Mouse (Mus musculus): ENCODE measurements at regions not wholly inside any gene's neighbourhood (a gene's known extent, or its start where the extent isn't known, plus 50 kb on each side); places are given as distances from the start of the nearest gene placed in this dataset.

- in situ Hi-C loops (cut with MboI, MseI), result no loop called here
Measured at GRCm38 (mm10) chr7:116847846-116848730, 343.9 kb downstream of the Nucb2 start.

GRCm38 (mm10) chr7:116853351-116853750 is 349.2 kb downstream of the Nucb2 start:
- in situ Hi-C loops (cut with MboI, MseI), result loop anchor here in 1 of 2 experiments (10.0 kb wide), 1 partner anchor 1171 kb away; no protein-coding TSS in a partner anchor

GRCm38 (mm10) chr7:116857141-116857540 is 353.0 kb downstream of the Nucb2 start:
- in situ Hi-C loops (cut with MboI, MseI), result loop anchor here in 1 of 2 experiments (10.0 kb wide), 1 partner anchor 1168 kb away; no protein-coding TSS in a partner anchor

GRCm38 (mm10) chr7:116857744-116858143 is 353.6 kb downstream of the Nucb2 start:
- in situ Hi-C loops (cut with MboI, MseI), result loop anchor here in 1 of 2 experiments (10.0 kb wide), 1 partner anchor 1167 kb away; no protein-coding TSS in a partner anchor

GRCm38 (mm10) chr7:116882268-116882964 is 378.2 kb downstream of the Nucb2 start:
- in situ Hi-C loops (cut with MboI, MseI), result no loop called here

- in situ Hi-C loops (cut with MboI, MseI), result no loop called here
Measured at GRCm38 (mm10) chr7:116893846-116894245, 389.7 kb downstream of the Nucb2 start.

GRCm38 (mm10) chr7:116915797-116916196 is 411.6 kb downstream of the Nucb2 start:
- in situ Hi-C loops (cut with MboI, MseI), result no loop called here

- in situ Hi-C loops (cut with MboI, MseI), result no loop called here
Measured at GRCm38 (mm10) chr7:116917921-116918670, 413.9 kb downstream of the Nucb2 start.

GRCm38 (mm10) chr7:116946448-116946847 is 434.3 kb upstream of the Xylt1 start:
- in situ Hi-C loops (cut with MboI, MseI), result no loop called here

GRCm38 (mm10) chr7:116959196-116959895 is 421.4 kb upstream of the Xylt1 start:
- in situ Hi-C loops (cut with MboI, MseI), result no loop called here

GRCm38 (mm10) chr7:116963839-116964238 is 416.9 kb upstream of the Xylt1 start:
- in situ Hi-C loops (cut with MboI, MseI), result no loop called here

GRCm38 (mm10) chr7:116991351-116991750 is 389.4 kb upstream of the Xylt1 start:
- in situ Hi-C loops (cut with MboI, MseI), result no loop called here

- in situ Hi-C loops (cut with MboI, MseI), result no loop called here
Measured at GRCm38 (mm10) chr7:116992166-116992565, 388.6 kb upstream of the Xylt1 start.

- in situ Hi-C loops (cut with MboI, MseI), result no loop called here
Measured at GRCm38 (mm10) chr7:116995770-116996169, 385.0 kb upstream of the Xylt1 start.

- in situ Hi-C loops (cut with MboI, MseI), result no loop called here
Measured at GRCm38 (mm10) chr7:117003167-117003566, 377.6 kb upstream of the Xylt1 start.

GRCm38 (mm10) chr7:117018349-117018748 is 362.4 kb upstream of the Xylt1 start:
- in situ Hi-C loops (cut with MboI, MseI), result no loop called here

GRCm38 (mm10) chr7:117021716-117022115 is 359.1 kb upstream of the Xylt1 start:
- in situ Hi-C loops (cut with MboI, MseI), result no loop called here

GRCm38 (mm10) chr7:117044926-117045325 is 335.9 kb upstream of the Xylt1 start:
- in situ Hi-C loops (cut with MboI, MseI), result no loop called here

- in situ Hi-C loops (cut with MboI, MseI), result no loop called here
Measured at GRCm38 (mm10) chr7:117049249-117049648, 331.5 kb upstream of the Xylt1 start.

- in situ Hi-C loops (cut with MboI, MseI), result no loop called here
Measured at GRCm38 (mm10) chr7:117065771-117066170, 315.0 kb upstream of the Xylt1 start.

GRCm38 (mm10) chr7:117090911-117091550 is 289.7 kb upstream of the Xylt1 start:
- in situ Hi-C loops (cut with MboI, MseI), result no loop called here

All from T-helper 17 cell (primary cell).